Mouse (Mus musculus) MEL (cell line): ENCODE results near the gene Dpep1. TPM values are rescaled to one million over a fixed set of nuclear protein-coding genes. Genes with fewer than 3 reads are reported as not detected.

Source experiments
- DNase-seq: peaks from one replicate; pipeline ENCODE4 v3.0.0; 2011; ENCODE audit warnings: low read depth, low spot score
- H3K27ac ChIP-seq: 2 replicates; pipeline ENCODE4 v1.5.1; 2012; ENCODE audit warnings: low read depth, mild to moderate bottlenecking, control low read depth, low read length, moderate library complexity; ENCODE audit not compliant: control insufficient read depth
- H3K27me3 ChIP-seq, 2 experiments: fragments of 150-350 bp in 1 of 2; sonication (generic) in 1 of 2; 2 replicates each; pipeline ENCODE4 v1.6.1; 2012; ENCODE audit warnings: low read length in 2 of 2, mild to moderate bottlenecking in 2 of 2, improper control_type of control experiment in 1 of 2, moderate library complexity in 1 of 2; ENCODE audit not compliant: insufficient read depth in 2 of 2, control insufficient read depth in 1 of 2
- H3K36me3 ChIP-seq, 2 experiments: 2 replicates each; pipeline ENCODE4 v1.6.1; 2012 to 2014; ENCODE audit warnings: low read length in 2 of 2, improper control_type of control experiment in 1 of 2, inconsistent platforms in 1 of 2, mild to moderate bottlenecking in 1 of 2; ENCODE audit not compliant: insufficient read depth in 2 of 2, control insufficient read depth in 1 of 2
- H3K4me1 ChIP-seq, 2 experiments: fragments of 150-350 bp in 1 of 2; sonication (generic) in 1 of 2; 2 replicates each; pipeline ENCODE4 v1.6.1; 2012; ENCODE audit warnings: low read length in 2 of 2, improper control_type of control experiment in 1 of 2, mild to moderate bottlenecking in 1 of 2; ENCODE audit not compliant: insufficient read depth in 2 of 2, control insufficient read depth in 1 of 2
- H3K4me3 ChIP-seq, 2 experiments: fragments of 150-350 bp in 1 of 2; sonication (generic) in 1 of 2; 2 replicates each; pipeline ENCODE4 v1.5.1; 2012; ENCODE audit warnings: low read depth in 2 of 2, low read length in 2 of 2, mild to moderate bottlenecking in 2 of 2, moderate library complexity in 2 of 2, control low read depth in 1 of 2, improper control_type of control experiment in 1 of 2; ENCODE audit not compliant: control insufficient read depth in 1 of 2, insufficient read depth in 1 of 2
- H3K79me2 ChIP-seq: 2 replicates; pipeline ENCODE4 v1.6.1; 2012; ENCODE audit warnings: mild to moderate bottlenecking, low read length, moderate library complexity; ENCODE audit not compliant: control insufficient read depth, poor library complexity, insufficient read depth
- H3K9ac ChIP-seq: 2 replicates; pipeline ENCODE4 v1.6.1; 2012; ENCODE audit warnings: low read depth, mild to moderate bottlenecking, control low read depth, low read length, moderate library complexity; ENCODE audit not compliant: control insufficient read depth, poor library complexity, severe bottlenecking
- H3K9me3 ChIP-seq: fragments of 150-350 bp; sonication (generic); replicated peaks from 2 replicates; pipeline ENCODE4 v1.6.1; 2012; ENCODE audit warnings: mild to moderate bottlenecking, low read length, improper control_type of control experiment, moderate library complexity; ENCODE audit not compliant: insufficient read depth
- BHLHE40 ChIP-seq: IDR thresholded peaks from 2 replicates; pipeline ENCODE4 v1.6.1; 2012; ENCODE audit warnings: low read depth, mild to moderate bottlenecking, inconsistent platforms, low read length, improper control_type of control experiment, borderline replicate concordance
- CHD2 ChIP-seq: IDR thresholded peaks from 2 replicates; pipeline ENCODE4 v1.6.1; 2011; ENCODE audit warnings: low read length, improper control_type of control experiment
- E2F4 ChIP-seq: IDR thresholded peaks from 2 replicates; pipeline ENCODE4 v1.6.1; 2011; ENCODE audit warnings: low read depth, low read length, improper control_type of control experiment, borderline replicate concordance
- EP300 ChIP-seq, 2 experiments: IDR thresholded peaks; 2 replicates each; pipeline ENCODE4 v1.6.1; 2011; ENCODE audit warnings: improper control_type of control experiment in 2 of 2, low read length in 2 of 2, low read depth in 1 of 2, mild to moderate bottlenecking in 1 of 2
- ETS1 ChIP-seq: IDR thresholded peaks from 2 replicates; pipeline ENCODE4 v1.6.1; 2012; ENCODE audit warnings: low read depth, mild to moderate bottlenecking, inconsistent platforms, low read length, improper control_type of control experiment, moderate library complexity
- GABPA ChIP-seq: IDR thresholded peaks from 2 replicates; pipeline ENCODE4 v1.6.1; 2012; ENCODE audit warnings: low read depth, mild to moderate bottlenecking, inconsistent platforms, low read length, improper control_type of control experiment, moderate library complexity
- HCFC1 ChIP-seq: IDR thresholded peaks from 2 replicates; pipeline ENCODE4 v1.6.1; 2012; ENCODE audit warnings: low read depth, mild to moderate bottlenecking, inconsistent platforms, low read length, improper control_type of control experiment, moderate library complexity
- JUND ChIP-seq: IDR thresholded peaks from 2 replicates; pipeline ENCODE4 v1.6.1; 2011; ENCODE audit warnings: low read depth, mild to moderate bottlenecking, improper control_type of control experiment, low read length
- MAFK ChIP-seq: IDR thresholded peaks from 2 replicates; pipeline ENCODE4 v1.6.1; 2011; ENCODE audit warnings: low read depth, mild to moderate bottlenecking, low read length, improper control_type of control experiment, borderline replicate concordance
- MAX ChIP-seq: IDR thresholded peaks from 2 replicates; pipeline ENCODE4 v1.6.1; 2011; ENCODE audit warnings: low read length, improper control_type of control experiment
- MEF2A ChIP-seq: IDR thresholded peaks from 2 replicates; pipeline ENCODE4 v1.6.1; 2014; ENCODE audit warnings: low read depth, mild to moderate bottlenecking, inconsistent platforms, low read length, improper control_type of control experiment; ENCODE audit not compliant: poor library complexity, insufficient replicate concordance, severe bottlenecking; ENCODE audit errors: extremely low read depth
- MYB ChIP-seq: IDR thresholded peaks from 2 replicates; pipeline ENCODE4 v1.6.1; 2011; ENCODE audit warnings: mild to moderate bottlenecking, low read depth, low read length, improper control_type of control experiment
- MYC ChIP-seq: IDR thresholded peaks from 2 replicates; pipeline ENCODE4 v1.6.1; 2011; ENCODE audit warnings: low read depth, mild to moderate bottlenecking, low read length, improper control_type of control experiment, moderate library complexity
- NELFE ChIP-seq: IDR thresholded peaks from 2 replicates; pipeline ENCODE4 v1.6.1; 2011; ENCODE audit warnings: low read depth, low read length, improper control_type of control experiment
- NRF1 ChIP-seq: IDR thresholded peaks from 2 replicates; pipeline ENCODE4 v1.6.1; 2014; ENCODE audit warnings: low read depth, mild to moderate bottlenecking, inconsistent platforms, low read length, improper control_type of control experiment, moderate library complexity; ENCODE audit not compliant: poor library complexity, insufficient read depth, severe bottlenecking
- POLR2A ChIP-seq, 2 experiments: IDR thresholded peaks; 2 replicates each; pipeline ENCODE4 v1.6.1; 2011 to 2012; ENCODE audit warnings: low read length in 2 of 2, mild to moderate bottlenecking in 2 of 2, control low read depth in 1 of 2, improper control_type of control experiment in 1 of 2, low read depth in 1 of 2, moderate library complexity in 1 of 2; ENCODE audit not compliant: control insufficient read depth in 1 of 2, insufficient read depth in 1 of 2, poor library complexity in 1 of 2
- POLR2AphosphoS2 ChIP-seq: IDR thresholded peaks from 2 replicates; pipeline ENCODE4 v1.6.1; 2011; ENCODE audit warnings: low read length, improper control_type of control experiment
- POLR2AphosphoS5 ChIP-seq: IDR thresholded peaks from 2 replicates; pipeline ENCODE4 v1.6.1; 2012; ENCODE audit warnings: low read depth, borderline replicate concordance, mild to moderate bottlenecking, inconsistent platforms, low read length, moderate library complexity, mixed read lengths
- RCOR1 ChIP-seq: IDR thresholded peaks from 2 replicates; pipeline ENCODE4 v1.6.1; 2012; ENCODE audit warnings: low read depth, mild to moderate bottlenecking, inconsistent platforms, low read length, improper control_type of control experiment
- SIN3A ChIP-seq: IDR thresholded peaks from 2 replicates; pipeline ENCODE4 v1.6.1; 2012; ENCODE audit warnings: low read length, improper control_type of control experiment, inconsistent platforms
- TAL1 ChIP-seq: IDR thresholded peaks from 2 replicates; pipeline ENCODE4 v1.6.1; 2012; ENCODE audit warnings: mild to moderate bottlenecking, inconsistent platforms, low read length, moderate library complexity, mixed read lengths
- TCF12 ChIP-seq: IDR thresholded peaks from 2 replicates; pipeline ENCODE4 v1.6.1; 2014; ENCODE audit warnings: low read depth, mild to moderate bottlenecking, inconsistent platforms, low read length, improper control_type of control experiment, moderate library complexity
- USF1 ChIP-seq: IDR thresholded peaks from 2 replicates; pipeline ENCODE4 v1.6.1; 2014; ENCODE audit warnings: low read depth, mild to moderate bottlenecking, inconsistent platforms, low read length, improper control_type of control experiment, moderate library complexity
- USF2 ChIP-seq, 2 experiments: IDR thresholded peaks; 2 replicates each; pipeline ENCODE4 v1.6.1; 2011 to 2012; ENCODE audit warnings: improper control_type of control experiment in 2 of 2, low read length in 2 of 2, borderline replicate concordance in 1 of 2, inconsistent platforms in 1 of 2, low read depth in 1 of 2, mild to moderate bottlenecking in 1 of 2; ENCODE audit not compliant: insufficient read depth in 1 of 2
- ZC3H11A ChIP-seq: IDR thresholded peaks from 2 replicates; pipeline ENCODE4 v1.6.1; 2012; ENCODE audit warnings: low read depth, mild to moderate bottlenecking, inconsistent platforms, low read length, improper control_type of control experiment
- ZMIZ1 ChIP-seq: IDR thresholded peaks from 2 replicates; pipeline ENCODE4 v1.6.1; 2012; ENCODE audit warnings: low read depth, mild to moderate bottlenecking, inconsistent platforms, low read length, improper control_type of control experiment, moderate library complexity
- polyA plus RNA-seq, 2 experiments: library from polyadenylated mRNA; stranded (reverse) in 1 of 2; unstranded in 1 of 2; fragments of >175 nt in 1 of 2; fragments of >200 nt in 1 of 2; gene quantifications; 2 replicates each; pipeline versions ENCODE4 v1.2.1 to v1.2.4; 2012; ENCODE audit warnings: low replicate concordance in 2 of 2, low read depth in 1 of 2; ENCODE audit not compliant: insufficient read length in 2 of 2, insufficient read depth in 1 of 2, missing spikeins in 1 of 2
- total RNA-seq: library from RNA; depleted of rRNA; stranded (reverse); fragments of 300-350 nt; gene quantifications from 2 replicates; pipeline ENCODE4 v1.2.3, GENCODE M21; 2012

Dpep1 gene
- total and polyA plus RNA-seq, 3 experiments = not detected

DNA sequence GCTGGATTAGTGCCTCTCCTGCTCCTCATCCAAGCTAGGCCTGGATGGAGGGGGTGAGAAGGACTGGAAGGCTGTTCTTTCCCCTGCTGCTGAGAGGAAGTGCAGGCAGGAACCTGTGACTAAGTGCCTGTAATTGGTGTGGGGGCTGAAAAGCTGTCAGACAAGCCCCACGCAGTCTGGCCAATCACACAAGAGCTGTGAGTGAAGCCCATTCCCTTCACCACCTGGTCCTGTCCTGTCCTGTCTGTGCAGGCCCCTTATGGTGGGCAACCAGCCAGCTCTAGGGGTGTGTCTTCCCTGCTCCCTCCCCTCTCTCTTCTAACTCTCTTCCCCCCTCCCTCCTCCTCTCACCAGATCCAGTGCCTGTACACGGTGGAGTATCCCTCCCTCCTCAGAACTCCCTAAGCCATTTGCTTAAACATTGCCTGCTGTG is 48.4 kb upstream of the Dpep1 start:
- H3K9ac ChIP-seq = no peak overlapping the region
- no peak for DNase-seq
- no peaks in the 10 kb centered on the region for H3K4me1 ChIP-seq
- H3K27ac ChIP-seq = no peak overlapping the region
- no peaks in the 10 kb centered on the region for H3K79me2 ChIP-seq
- no peaks in the 10 kb centered on the region for H3K9me3 ChIP-seq
- H3K27me3 ChIP-seq = no peaks in the 10 kb centered on the region
- H3K4me3 ChIP-seq = no peak overlapping the region
- TF ChIP-seq MEF2A (no peak), EP300 (IDR thresholded peaks at IDR 0.05; ENCODE audit: low read depth in 1 of 2, low read length in 2 of 2) (no peak), NRF1 (no peak), POLR2AphosphoS5 (no peak), USF2 (IDR thresholded peaks at IDR 0.05; ENCODE audit: borderline replicate concordance in 1 of 2, insufficient read depth in 1 of 2, low read depth in 1 of 2, low read length in 2 of 2) (no peak), CHD2 (no peak), POLR2A (IDR thresholded peaks at IDR 0.05; ENCODE audit: control insufficient read depth in 1 of 2, insufficient read depth in 1 of 2, low read depth in 1 of 2, low read length in 2 of 2, poor library complexity in 1 of 2) (no peak), POLR2AphosphoS2 (no peak), MYB (no peak), MYC (no peak), GABPA (no peak), BHLHE40 (no peak), MAX (no peak), ZMIZ1 (no peak), NELFE (no peak), RCOR1 (no peak), E2F4 (no peak), JUND (no peak), TCF12 (no peak)
- no peaks in the 10 kb centered on the region for H3K36me3 ChIP-seq

DNA sequence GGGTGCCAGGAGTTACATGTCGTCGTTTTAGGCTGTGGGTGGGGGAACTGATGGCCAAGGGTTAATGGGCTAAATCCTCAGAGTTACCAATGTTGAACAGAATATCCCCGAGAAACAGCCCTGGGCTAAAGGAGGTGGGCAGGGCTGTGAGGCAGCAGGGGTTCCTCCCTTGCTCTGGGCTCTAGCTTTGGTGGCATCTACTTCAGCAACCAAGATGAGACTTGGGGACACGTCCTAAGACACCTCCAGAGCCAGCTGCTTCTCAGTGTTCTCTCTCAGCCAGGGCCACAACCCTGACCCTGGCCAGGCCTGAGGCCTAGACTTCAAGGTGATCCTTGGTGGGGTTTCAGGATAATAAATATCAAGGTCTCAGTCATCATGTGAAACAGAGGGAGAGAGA is 47.3 kb upstream of the Dpep1 start:
- no peaks in the 10 kb centered on the region for H3K27me3 ChIP-seq
- no peaks in the 10 kb centered on the region for H3K36me3 ChIP-seq
- no peak overlapping the region for H3K27ac ChIP-seq
- H3K4me1 ChIP-seq = no peaks in the 10 kb centered on the region
- H3K9me3 ChIP-seq = no peaks in the 10 kb centered on the region
- no peak overlapping the region for H3K4me3 ChIP-seq
- H3K79me2 ChIP-seq = no peaks in the 10 kb centered on the region
- TF ChIP-seq E2F4 (no peak), TAL1 (no peak), SIN3A (no peak), ETS1 (no peak), POLR2AphosphoS5 (no peak), NRF1 (no peak), MYC (no peak), HCFC1 (no peak), NELFE (no peak), ZC3H11A (no peak), RCOR1 (no peak), POLR2AphosphoS2 (no peak), CHD2 (no peak), GABPA (no peak), MAFK (no peak), USF1 (no peak)
- H3K9ac ChIP-seq = no peak overlapping the region
- DNase-seq = no peak
